Mouse (Mus musculus): ENCODE data around the gene Mospd3. TPM values are rescaled to one million over a fixed set of nuclear protein-coding genes. Genes with fewer than 3 reads are reported as not detected.

Mospd3 gene
- polyA plus RNA-seq, 1 experiment from 2014 or later, result 30.4 TPM

GRCm38 (mm10) chr5:137596601-137597261 lies 4.1 kb downstream of the Mospd3 start:
- peaks cover 13% of the 10 kb centered on the region for H3K4me1 ChIP-seq (replicated peaks; ENCODE audit: control insufficient read depth, insufficient read depth, low read length)
- no peak overlapping the region for H3K27ac ChIP-seq (ENCODE audit: low read length)
- H3K9me3 ChIP-seq (ENCODE audit: control insufficient read depth, low read length), result no peaks in the 10 kb centered on the region
- no peaks in the 10 kb centered on the region for H3K27me3 ChIP-seq (ENCODE audit: control insufficient read depth, insufficient read depth, low read depth, low read length)
- H3K4me3 ChIP-seq (ENCODE audit: low read length), result peak overlapping the region; percentile 15; the same call in 1 of the 2 replicates
- H3K36me3 ChIP-seq (ENCODE audit: control insufficient read depth, insufficient read depth, low read length), result no peaks in the 10 kb centered on the region
- ATAC-seq (ENCODE audit: low read depth), result no peak
- peak overlapping the region; percentile 14; the same call in 1 of the 2 replicates for H3K9ac ChIP-seq (ENCODE audit: low read length)
- H3K4me2 ChIP-seq (ENCODE audit: low read depth, low read length), result peak overlapping the region; percentile 35
- 36% methylated on average over 30 of the region's 30 CpGs for WGBS

GRCm38 (mm10) chr5:137595921-137596320 lies 4.9 kb downstream of the Mospd3 start:
- Histone ChIP-seq H3K9me3 (ENCODE audit: control insufficient read depth, low read length) (no peaks in the 10 kb centered on the region), H3K4me1 (replicated peaks; ENCODE audit: control insufficient read depth, insufficient read depth, low read length) (peaks cover 13% of the 10 kb centered on the region), H3K27ac (ENCODE audit: low read length) (no peak overlapping the region), H3K36me3 (ENCODE audit: control insufficient read depth, insufficient read depth, low read length) (no peaks in the 10 kb centered on the region), H3K27me3 (ENCODE audit: control insufficient read depth, insufficient read depth, low read depth, low read length) (no peaks in the 10 kb centered on the region), H3K4me3 (ENCODE audit: low read length) (no peak overlapping the region), H3K4me2 (ENCODE audit: low read depth, low read length) (no peak overlapping the region), H3K9ac (ENCODE audit: low read length) (no peak overlapping the region)
- ATAC-seq (ENCODE audit: low read depth), result no peak
- WGBS, result 81% methylated on average over 7 of the region's 7 CpGs

DNA sequence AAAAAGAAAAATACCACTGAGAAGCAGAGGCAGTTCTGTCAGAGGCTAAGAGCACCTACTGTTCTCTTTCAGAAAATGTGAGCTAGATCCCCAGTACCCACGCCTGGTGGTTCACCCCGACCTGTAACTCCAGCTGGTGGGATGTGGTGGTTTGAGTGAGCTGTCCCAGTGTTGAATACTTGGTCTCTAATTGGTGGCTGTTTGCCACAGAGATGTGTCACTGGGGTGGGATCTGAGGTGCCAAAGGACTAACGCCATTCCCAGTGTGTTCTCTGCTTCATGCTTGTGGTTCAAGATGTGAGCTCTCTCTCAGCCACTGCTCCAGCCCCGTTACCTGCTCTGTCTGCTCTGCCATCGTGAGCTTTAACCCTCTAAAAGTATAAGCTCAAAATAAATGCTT lies 10.4 kb downstream of the Mospd3 start:
- no peaks in the 10 kb centered on the region for H3K4me1 ChIP-seq (replicated peaks; ENCODE audit: control insufficient read depth, insufficient read depth, low read length)
- no peaks in the 10 kb centered on the region for H3K36me3 ChIP-seq (ENCODE audit: control insufficient read depth, insufficient read depth, low read length)
- ATAC-seq (ENCODE audit: low read depth), result no peak
- no peak overlapping the region for H3K9ac ChIP-seq (ENCODE audit: low read length)
- no peaks in the 10 kb centered on the region for H3K27me3 ChIP-seq (ENCODE audit: control insufficient read depth, insufficient read depth, low read depth, low read length)
- WGBS, result 74% methylated on average over 5 of the region's 5 CpGs
- no peaks in the 10 kb centered on the region for H3K9me3 ChIP-seq (ENCODE audit: control insufficient read depth, low read length)
- no peak overlapping the region for H3K27ac ChIP-seq (ENCODE audit: low read length)
- H3K4me3 ChIP-seq (ENCODE audit: low read length), result no peak overlapping the region
- H3K4me2 ChIP-seq (ENCODE audit: low read depth, low read length), result no peak overlapping the region

DNA sequence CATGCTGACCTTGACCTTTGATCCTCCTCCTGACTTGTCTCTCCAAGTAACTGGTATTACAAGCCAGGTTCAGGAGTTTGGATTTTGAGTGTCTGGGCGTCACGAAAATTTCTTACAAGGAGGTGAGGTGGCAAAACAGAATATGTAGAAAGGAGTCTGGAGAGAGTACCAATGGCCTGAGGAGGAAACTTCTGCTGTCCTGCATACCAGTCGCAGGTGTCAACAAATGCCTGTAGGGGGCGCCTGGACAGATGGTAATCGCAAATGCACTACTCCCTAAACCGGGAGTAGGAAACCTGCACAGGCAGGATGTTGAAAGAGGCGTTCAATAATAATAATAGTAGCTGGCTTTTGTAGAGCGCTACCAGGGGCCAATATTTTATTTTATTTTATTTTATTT lies 15.9 kb downstream of the Mospd3 start:
- 27% methylated on average over 8 of the region's 8 CpGs for WGBS
- peaks cover 3% of the 10 kb centered on the region; the same call in 1 of the 2 replicates for H3K27me3 ChIP-seq (ENCODE audit: control insufficient read depth, insufficient read depth, low read depth, low read length)
- no peaks in the 10 kb centered on the region for H3K9me3 ChIP-seq (ENCODE audit: control insufficient read depth, low read length)
- no peak overlapping the region for H3K4me3 ChIP-seq (ENCODE audit: low read length)
- H3K4me2 ChIP-seq (ENCODE audit: low read depth, low read length), result no peak overlapping the region
- no peak overlapping the region for H3K9ac ChIP-seq (ENCODE audit: low read length)
- ATAC-seq (ENCODE audit: low read depth), result no peak
- no peak overlapping the region for H3K27ac ChIP-seq (ENCODE audit: low read length)
- no peaks in the 10 kb centered on the region for H3K36me3 ChIP-seq (ENCODE audit: control insufficient read depth, insufficient read depth, low read length)
- H3K4me1 ChIP-seq (replicated peaks; ENCODE audit: control insufficient read depth, insufficient read depth, low read length), result peaks cover 6% of the 10 kb centered on the region; the same call in 1 of the 2 replicates

DNA sequence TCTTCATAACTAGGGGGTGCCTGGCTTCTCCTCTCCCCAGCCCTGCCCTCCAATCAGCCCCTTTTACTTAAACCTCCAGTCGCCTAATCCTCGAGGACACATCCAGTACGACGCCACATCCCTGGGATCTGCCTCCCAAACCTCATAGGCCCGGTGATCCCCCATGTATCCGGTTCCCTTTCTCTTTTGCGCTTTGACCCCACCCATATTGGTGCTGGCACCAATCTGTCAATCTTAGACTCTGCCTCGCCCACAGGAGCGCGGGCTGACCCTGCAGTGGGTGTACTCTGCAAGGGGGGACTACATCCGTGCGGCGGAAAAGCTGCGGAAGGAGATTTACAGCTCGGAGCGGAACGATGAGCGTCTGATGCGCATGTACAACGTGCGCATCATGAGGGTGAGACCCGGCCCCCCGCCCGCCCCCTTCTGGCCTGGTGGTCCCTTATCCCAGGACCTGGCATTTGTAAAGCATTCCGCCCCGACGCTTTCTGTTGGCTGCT lies 17.1 kb downstream of the Mospd3 start:
- 11% methylated on average over 27 of the region's 27 CpGs for WGBS
- Histone ChIP-seq H3K36me3 (ENCODE audit: control insufficient read depth, insufficient read depth, low read length) (no peaks in the 10 kb centered on the region), H3K9me3 (ENCODE audit: control insufficient read depth, low read length) (no peaks in the 10 kb centered on the region), H3K4me1 (replicated peaks; ENCODE audit: control insufficient read depth, insufficient read depth, low read length) (peaks cover 6% of the 10 kb centered on the region; the same call in 1 of the 2 replicates), H3K9ac (ENCODE audit: low read length) (peak overlapping the region; percentile 53), H3K27ac (ENCODE audit: low read length) (no peak overlapping the region), H3K4me3 (ENCODE audit: low read length) (peak overlapping the region; percentile 43), H3K4me2 (ENCODE audit: low read depth, low read length) (peak overlapping the region; percentile 59), H3K27me3 (ENCODE audit: control insufficient read depth, insufficient read depth, low read depth, low read length) (peaks cover 3% of the 10 kb centered on the region; the same call in 1 of the 2 replicates)
- ATAC-seq (ENCODE audit: low read depth), result peak; percentile 65

DNA sequence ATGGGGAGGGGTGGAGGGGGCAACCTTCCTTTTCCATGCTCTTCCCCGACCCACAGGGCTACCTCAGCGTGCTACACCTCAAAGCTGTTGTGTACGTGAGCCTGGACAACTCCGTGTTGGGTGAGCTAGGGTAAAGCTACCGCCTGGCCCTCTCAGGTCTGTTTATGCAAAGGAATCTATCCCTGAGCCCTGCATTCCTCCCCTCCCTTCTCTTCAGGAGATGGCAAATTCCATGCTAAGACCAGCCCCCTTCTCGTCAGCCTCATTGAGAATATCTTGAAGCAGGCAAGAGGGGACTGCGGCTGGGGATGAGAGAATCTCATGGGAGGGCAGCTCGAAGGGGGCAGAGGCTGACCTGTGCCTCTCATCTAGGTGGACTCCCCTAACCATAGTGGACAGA lies 18.2 kb downstream of the Mospd3 start:
- H3K4me2 ChIP-seq (ENCODE audit: low read depth, low read length), result no peak overlapping the region
- ATAC-seq (ENCODE audit: low read depth), result peak; percentile 33; the same call in 1 of the 2 replicates
- H3K9ac ChIP-seq (ENCODE audit: low read length), result no peak overlapping the region
- H3K4me1 ChIP-seq (replicated peaks; ENCODE audit: control insufficient read depth, insufficient read depth, low read length), result peaks cover 6% of the 10 kb centered on the region; the same call in 1 of the 2 replicates
- peaks cover 3% of the 10 kb centered on the region; the same call in 1 of the 2 replicates for H3K27me3 ChIP-seq (ENCODE audit: control insufficient read depth, insufficient read depth, low read depth, low read length)
- WGBS, result 25% methylated on average over 8 of the region's 8 CpGs
- no peak overlapping the region for H3K27ac ChIP-seq (ENCODE audit: low read length)
- no peak overlapping the region for H3K4me3 ChIP-seq (ENCODE audit: low read length)
- H3K9me3 ChIP-seq (ENCODE audit: control insufficient read depth, low read length), result no peaks in the 10 kb centered on the region
- H3K36me3 ChIP-seq (ENCODE audit: control insufficient read depth, insufficient read depth, low read length), result no peaks in the 10 kb centered on the region

GRCm38 (mm10) chr5:137580246-137580645 lies 20.6 kb downstream of the Mospd3 start:
- Histone ChIP-seq H3K4me3 (ENCODE audit: low read length) (no peak overlapping the region), H3K27ac (ENCODE audit: low read length) (no peak overlapping the region), H3K27me3 (ENCODE audit: control insufficient read depth, insufficient read depth, low read depth, low read length) (peaks cover 3% of the 10 kb centered on the region; the same call in 1 of the 2 replicates), H3K36me3 (ENCODE audit: control insufficient read depth, insufficient read depth, low read length) (no peaks in the 10 kb centered on the region), H3K4me1 (replicated peaks; ENCODE audit: control insufficient read depth, insufficient read depth, low read length) (peaks cover 6% of the 10 kb centered on the region; the same call in 1 of the 2 replicates), H3K4me2 (ENCODE audit: low read depth, low read length) (no peak overlapping the region), H3K9me3 (ENCODE audit: control insufficient read depth, low read length) (no peaks in the 10 kb centered on the region), H3K9ac (ENCODE audit: low read length) (no peak overlapping the region)
- WGBS, result 74% methylated on average over 6 of the region's 6 CpGs
- no peak for ATAC-seq (ENCODE audit: low read depth)

GRCm38 (mm10) chr5:137574470-137574901 lies 26.4 kb downstream of the Mospd3 start:
- H3K4me2 ChIP-seq (ENCODE audit: low read depth, low read length), result peak overlapping the region; percentile 46
- no peak for ATAC-seq (ENCODE audit: low read depth)
- WGBS, result 9% methylated on average over 27 of the region's 27 CpGs

GRCm38 (mm10) chr5:137570691-137571586 lies 29.9 kb downstream of the Mospd3 start:
- no peaks in the 10 kb centered on the region for H3K36me3 ChIP-seq (ENCODE audit: control insufficient read depth, insufficient read depth, low read length)
- 72% methylated on average over 17 of the region's 17 CpGs for WGBS

More at GRCm38 (mm10) chr5:137574470-137574901, 26.4 kb downstream of the Mospd3 start:
- no peak overlapping the region for H3K27ac ChIP-seq (ENCODE audit: low read length)
- H3K27me3 ChIP-seq (ENCODE audit: control insufficient read depth, insufficient read depth, low read depth, low read length), result peaks cover 5% of the 10 kb centered on the region
- 0 out of 2 replicates have a peak overlapping the region, but pooled peaks have one; percentile 2 for H3K9ac ChIP-seq (ENCODE audit: low read length)
- H3K36me3 ChIP-seq (ENCODE audit: control insufficient read depth, insufficient read depth, low read length), result no peaks in the 10 kb centered on the region
- peak overlapping the region; percentile 20 for H3K4me3 ChIP-seq (ENCODE audit: low read length)
- H3K4me1 ChIP-seq (replicated peaks; ENCODE audit: control insufficient read depth, insufficient read depth, low read length), result 0 out of 2 replicates have a peak, but pooled peaks cover 3% of the 10 kb centered on the region
- H3K9me3 ChIP-seq (ENCODE audit: control insufficient read depth, low read length), result no peaks in the 10 kb centered on the region

More at GRCm38 (mm10) chr5:137570691-137571586, 29.9 kb downstream of the Mospd3 start:
- Histone ChIP-seq H3K4me1 (replicated peaks; ENCODE audit: control insufficient read depth, insufficient read depth, low read length) (peaks cover 5% of the 10 kb centered on the region; the same call in 1 of the 2 replicates), H3K4me2 (ENCODE audit: low read depth, low read length) (no peak overlapping the region), H3K27ac (ENCODE audit: low read length) (no peak overlapping the region), H3K27me3 (ENCODE audit: control insufficient read depth, insufficient read depth, low read depth, low read length) (peaks cover 5% of the 10 kb centered on the region), H3K4me3 (ENCODE audit: low read length) (no peak overlapping the region), H3K9me3 (ENCODE audit: control insufficient read depth, low read length) (no peaks in the 10 kb centered on the region), H3K9ac (ENCODE audit: low read length) (no peak overlapping the region)
- peak; percentile 21; the same call in 1 of the 2 replicates for ATAC-seq (ENCODE audit: low read depth)

All from lung, embryonic 16.5 days (tissue).